Mouse (Mus musculus): ENCODE measurements around the gene Best3. TPM values are rescaled to one million over a fixed set of nuclear protein-coding genes. Genes with fewer than 3 reads are reported as not detected.
A peak's percentile ranks its signal among the peaks of the same experiment; 100 is the strongest.

Best3 gene
- polyA plus RNA-seq, 1 experiment from 2014 or later, result 0.12 TPM

GRCm38 (mm10) chr10:116984836-116985235 lies 1.3 kb upstream of the Best3 start:
- WGBS, result 80% methylated on average over 12 of the region's 12 CpGs
- H3K4me1 ChIP-seq, result peaks cover 31% of the 10 kb centered on the region
- H3K27me3 ChIP-seq (ENCODE audit: low read depth, poor library complexity, severe bottlenecking), result no peaks in the 10 kb centered on the region
- no peaks in the 10 kb centered on the region for H3K36me3 ChIP-seq
- H3K9me3 ChIP-seq (replicated peaks), result no peaks in the 10 kb centered on the region
- no peak overlapping the region for H3K4me3 ChIP-seq
- no peak overlapping the region for H3K27ac ChIP-seq (replicated peaks)
- DNase-seq (ENCODE audit: low spot score), result no peak

DNA sequence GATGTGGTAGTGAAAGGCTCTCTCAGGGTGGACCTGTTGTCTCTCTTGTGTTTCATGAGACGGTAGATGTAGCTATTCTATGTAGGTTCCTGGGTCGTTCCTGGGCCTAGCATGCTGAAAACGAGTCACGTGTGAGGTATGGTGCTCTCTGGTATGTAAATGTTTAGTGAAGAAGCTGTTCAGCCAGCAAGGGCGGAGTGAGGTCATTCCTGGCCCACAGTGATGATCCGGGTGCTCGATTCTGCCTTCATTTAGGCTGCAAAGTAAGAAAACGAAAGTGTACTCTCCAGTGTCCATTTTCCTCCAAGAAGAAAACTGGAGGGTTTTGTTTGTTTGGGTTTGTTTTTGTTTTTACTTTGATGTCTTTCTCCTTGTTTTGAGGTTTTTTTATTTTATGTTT lies 7.9 kb downstream of the Best3 start:
- Histone ChIP-seq H3K27me3 (ENCODE audit: low read depth, poor library complexity, severe bottlenecking) (no peaks in the 10 kb centered on the region), H3K4me1 (peaks cover 14% of the 10 kb centered on the region), H3K27ac (replicated peaks) (no peak overlapping the region), H3K36me3 (no peaks in the 10 kb centered on the region), H3K9me3 (replicated peaks) (no peaks in the 10 kb centered on the region), H3K4me3 (no peak overlapping the region)
- no peak for DNase-seq (ENCODE audit: low spot score)
- WGBS, result 90% methylated on average over 8 of the region's 8 CpGs

GRCm38 (mm10) chr10:116995162-116995561 lies 9.0 kb downstream of the Best3 start:
- H3K27me3 ChIP-seq (ENCODE audit: low read depth, poor library complexity, severe bottlenecking), result no peaks in the 10 kb centered on the region
- peaks cover 13% of the 10 kb centered on the region for H3K4me1 ChIP-seq
- H3K4me3 ChIP-seq, result no peak overlapping the region
- no peak for DNase-seq (ENCODE audit: low spot score)
- no peak overlapping the region for H3K27ac ChIP-seq (replicated peaks)
- no peaks in the 10 kb centered on the region for H3K36me3 ChIP-seq
- no peaks in the 10 kb centered on the region for H3K9me3 ChIP-seq (replicated peaks)
- WGBS, result 88% methylated on average over 5 of the region's 5 CpGs

DNA sequence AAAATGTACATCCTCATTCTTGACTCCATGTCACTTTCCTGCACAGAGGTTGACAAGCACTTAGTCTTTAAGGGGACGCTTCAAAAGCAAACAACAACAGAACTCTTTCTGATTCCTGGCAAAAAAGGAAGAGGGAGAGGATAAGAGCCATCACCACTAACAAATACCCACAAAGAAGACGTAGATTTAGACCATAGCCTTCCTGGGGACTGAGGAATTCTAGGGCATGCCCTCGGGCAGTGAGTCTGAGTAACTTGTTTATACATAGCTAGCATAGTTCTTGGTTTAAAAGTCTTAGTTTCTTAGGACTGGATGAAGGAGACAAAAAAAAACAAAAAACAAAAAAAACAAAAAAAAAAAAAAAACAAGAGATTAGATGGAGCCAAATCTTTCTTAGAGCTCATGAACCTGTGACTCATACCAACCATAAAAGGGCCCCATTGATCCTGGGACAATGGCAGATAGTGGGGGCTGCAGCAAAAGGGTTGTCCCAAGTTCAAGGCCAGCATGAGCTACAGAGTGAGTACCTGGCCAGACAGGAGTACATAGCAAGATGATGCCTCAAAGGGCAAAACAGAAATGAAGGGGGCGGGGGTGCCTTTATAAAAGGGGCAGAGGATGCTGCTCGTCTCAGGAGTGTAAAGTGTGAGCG lies 9.6 kb downstream of the Best3 start:
- 70% methylated on average over 6 of the region's 6 CpGs for WGBS
- Histone ChIP-seq H3K27me3 (ENCODE audit: low read depth, poor library complexity, severe bottlenecking) (no peaks in the 10 kb centered on the region), H3K4me3 (no peak overlapping the region)

DNA sequence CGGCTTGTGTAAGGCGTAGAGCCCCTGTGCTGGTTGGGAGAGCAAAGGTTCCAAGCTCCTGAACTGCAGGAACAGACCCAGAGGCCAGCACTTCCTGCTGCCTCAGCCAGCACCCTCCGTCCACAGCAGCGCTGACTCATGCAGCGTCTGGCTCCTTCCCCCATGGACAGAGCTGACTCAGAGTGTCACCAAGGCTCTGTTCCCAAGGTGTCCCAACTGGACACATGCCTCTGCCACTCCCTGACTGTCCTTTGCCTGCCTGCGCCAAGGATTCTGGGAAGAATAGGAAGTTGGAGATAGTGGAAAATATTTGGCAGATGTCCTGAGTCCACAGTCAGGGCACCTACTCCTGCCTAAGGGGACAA lies 10.1 kb downstream of the Best3 start:
- Histone ChIP-seq H3K27me3 (ENCODE audit: low read depth, poor library complexity, severe bottlenecking) (no peaks in the 10 kb centered on the region), H3K4me3 (no peak overlapping the region), H3K36me3 (no peaks in the 10 kb centered on the region), H3K27ac (replicated peaks) (0 out of 2 replicates have a peak overlapping the region, but pooled peaks have one; percentile 9), H3K4me1 (peaks cover 13% of the 10 kb centered on the region), H3K9me3 (replicated peaks) (no peaks in the 10 kb centered on the region)
- DNase-seq (ENCODE audit: low spot score), result no peak
- 79% methylated on average over 6 of the region's 6 CpGs for WGBS

More for the DNA sequence above, 9.6 kb downstream of the Best3 start:
- H3K36me3 ChIP-seq, result no peaks in the 10 kb centered on the region
- no peak for DNase-seq (ENCODE audit: low spot score)
- 0 out of 2 replicates have a peak overlapping the region, but pooled peaks have one; percentile 9 for H3K27ac ChIP-seq (replicated peaks)
- peaks cover 13% of the 10 kb centered on the region for H3K4me1 ChIP-seq
- H3K9me3 ChIP-seq (replicated peaks), result no peaks in the 10 kb centered on the region

- H3K9me3 ChIP-seq (replicated peaks), result no peaks in the 10 kb centered on the region
- DNase-seq (ENCODE audit: low spot score), result no peak
- no peaks in the 10 kb centered on the region for H3K27me3 ChIP-seq (ENCODE audit: low read depth, poor library complexity, severe bottlenecking)
- no peak overlapping the region for H3K4me3 ChIP-seq
- H3K27ac ChIP-seq (replicated peaks), result no peak overlapping the region
- H3K4me1 ChIP-seq, result peaks cover 13% of the 10 kb centered on the region
- H3K36me3 ChIP-seq, result no peaks in the 10 kb centered on the region
- 90% methylated on average over 17 of the region's 17 CpGs for WGBS
These were observed 12.8 kb downstream of the Best3 start for GRCm38 (mm10) chr10:116998716-116999455.

GRCm38 (mm10) chr10:117000975-117001374 lies 14.9 kb downstream of the Best3 start:
- no peak overlapping the region for H3K27ac ChIP-seq (replicated peaks)
- no peaks in the 10 kb centered on the region for H3K27me3 ChIP-seq (ENCODE audit: low read depth, poor library complexity, severe bottlenecking)
- no peak for DNase-seq (ENCODE audit: low spot score)
- 74% methylated on average over 12 of the region's 12 CpGs for WGBS
- H3K4me3 ChIP-seq, result no peak overlapping the region
- peaks cover 4% of the 10 kb centered on the region for H3K4me1 ChIP-seq
- no peaks in the 10 kb centered on the region for H3K36me3 ChIP-seq
- no peaks in the 10 kb centered on the region for H3K9me3 ChIP-seq (replicated peaks)

- Histone ChIP-seq H3K4me1 (no peaks in the 10 kb centered on the region), H3K27ac (replicated peaks) (no peak overlapping the region), H3K4me3 (no peak overlapping the region), H3K27me3 (ENCODE audit: low read depth, poor library complexity, severe bottlenecking) (no peaks in the 10 kb centered on the region), H3K9me3 (replicated peaks) (no peaks in the 10 kb centered on the region), H3K36me3 (no peaks in the 10 kb centered on the region)
- DNase-seq (ENCODE audit: low spot score), result no peak
- WGBS, result 87% methylated on average over 5 of the region's 5 CpGs
These were observed 18.6 kb downstream of the Best3 start for GRCm38 (mm10) chr10:117004695-117005094.

- no peak for DNase-seq (ENCODE audit: low spot score)
- 78% methylated on average over 12 of the region's 12 CpGs for WGBS
- H3K9me3 ChIP-seq (replicated peaks), result no peaks in the 10 kb centered on the region
- H3K27me3 ChIP-seq (ENCODE audit: low read depth, poor library complexity, severe bottlenecking), result no peaks in the 10 kb centered on the region
- peaks cover 2% of the 10 kb centered on the region for H3K4me1 ChIP-seq
- H3K36me3 ChIP-seq, result no peaks in the 10 kb centered on the region
- no peak overlapping the region for H3K4me3 ChIP-seq
- no peak overlapping the region for H3K27ac ChIP-seq (replicated peaks)
These were observed 19.8 kb downstream of the Best3 start for GRCm38 (mm10) chr10:117005707-117006464.

- Histone ChIP-seq H3K4me3 (no peak overlapping the region), H3K27me3 (ENCODE audit: low read depth, poor library complexity, severe bottlenecking) (no peaks in the 10 kb centered on the region), H3K36me3 (no peaks in the 10 kb centered on the region), H3K27ac (replicated peaks) (no peak overlapping the region), H3K4me1 (peaks cover 14% of the 10 kb centered on the region), H3K9me3 (replicated peaks) (no peaks in the 10 kb centered on the region)
- DNase-seq (ENCODE audit: low spot score), result no peak
- 88% methylated on average over 6 of the region's 6 CpGs for WGBS
These were observed 23.6 kb downstream of the Best3 start for GRCm38 (mm10) chr10:117009691-117010090.

DNA sequence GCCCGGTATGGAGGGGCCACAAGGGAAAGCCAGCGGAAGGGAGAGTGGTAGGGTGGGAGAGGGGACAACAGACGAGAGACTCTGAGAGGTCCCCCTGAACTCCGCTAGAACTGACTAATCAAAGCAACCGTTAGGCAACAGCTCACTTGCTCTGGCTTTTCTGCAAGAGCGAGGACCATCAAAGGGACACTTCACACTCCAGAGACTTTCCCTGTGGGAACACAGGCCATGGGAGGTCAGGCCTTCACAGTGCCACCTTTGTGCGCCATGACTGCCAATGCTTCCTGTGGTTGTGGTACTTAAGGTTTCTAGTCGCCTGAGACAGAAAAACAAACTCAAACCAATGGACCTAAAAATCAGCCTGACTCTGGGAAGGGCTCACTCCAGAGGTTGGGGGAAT lies 24.9 kb downstream of the Best3 start:
- H3K4me3 ChIP-seq, result no peak overlapping the region
- no peak for DNase-seq (ENCODE audit: low spot score)
- peaks cover 14% of the 10 kb centered on the region for H3K4me1 ChIP-seq
- H3K9me3 ChIP-seq (replicated peaks), result no peaks in the 10 kb centered on the region
- no peaks in the 10 kb centered on the region for H3K27me3 ChIP-seq (ENCODE audit: low read depth, poor library complexity, severe bottlenecking)
- no peaks in the 10 kb centered on the region for H3K36me3 ChIP-seq
- no peak overlapping the region for H3K27ac ChIP-seq (replicated peaks)
- WGBS, result 40% methylated on average over 8 of the region's 8 CpGs

DNA sequence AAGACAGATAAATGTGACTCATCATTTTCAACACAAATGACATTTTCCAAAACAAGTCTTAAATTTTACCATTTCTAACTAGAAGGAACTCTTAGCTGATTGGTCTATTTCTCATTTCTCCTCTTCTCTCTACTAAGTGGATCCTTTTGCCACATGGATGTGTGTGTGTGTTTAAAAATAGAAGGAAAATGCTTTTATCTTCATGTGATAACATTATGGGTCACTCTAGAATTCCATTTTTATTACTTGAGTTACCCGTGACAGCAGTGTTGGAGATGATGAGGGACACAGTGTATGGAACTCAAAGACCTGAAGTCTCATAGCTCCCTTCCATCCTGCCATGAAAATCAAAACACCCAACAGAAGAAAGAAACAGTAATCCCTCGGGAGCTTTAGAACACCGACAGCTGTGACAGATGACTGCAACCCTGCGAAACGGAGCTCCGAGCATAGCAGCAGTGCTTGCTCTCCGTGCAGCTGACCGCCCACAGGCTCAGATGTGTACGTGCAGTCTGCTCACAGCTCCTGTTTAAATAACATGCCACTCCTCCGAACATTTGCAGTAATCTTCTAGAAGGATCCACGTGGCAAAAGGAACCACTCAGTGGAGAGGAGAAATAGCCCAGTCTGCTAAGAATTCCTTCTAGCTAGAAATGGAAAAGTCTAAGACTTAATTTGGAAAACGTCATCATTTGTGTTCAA lies 27.7 kb downstream of the Best3 start:
- no peaks in the 10 kb centered on the region for H3K36me3 ChIP-seq
- no peak overlapping the region for H3K27ac ChIP-seq (replicated peaks)
- 48% methylated on average over 12 of the region's 12 CpGs for WGBS
- H3K4me1 ChIP-seq, result peaks cover 27% of the 10 kb centered on the region
- no peaks in the 10 kb centered on the region for H3K9me3 ChIP-seq (replicated peaks)
- DNase-seq (ENCODE audit: low spot score), result peak; percentile 47
- H3K4me3 ChIP-seq, result no peak overlapping the region
- no peaks in the 10 kb centered on the region for H3K27me3 ChIP-seq (ENCODE audit: low read depth, poor library complexity, severe bottlenecking)

All from midbrain, embryonic 10.5 days (tissue).